Mouse (Mus musculus) adrenal gland, postnatal 4 days (tissue): ENCODE data around the gene Ifngr1. TPM values are rescaled to one million over a fixed set of nuclear protein-coding genes. Genes with fewer than 3 reads are reported as not detected.
"Not testable (repeated sequence)": the region's sequence is repeated elsewhere in the genome, so short reads cannot be mapped to it uniquely, and the experiment has no call there.

Experiments
- DNase-seq, 2 experiments: peaks; one replicate each; pipeline ENCODE4 v3.0.0; 2021 to 2022; ENCODE audit warnings: low spot score in 2 of 2, mixed read lengths in 2 of 2
- total RNA-seq, 2 experiments: library from RNA; stranded (reverse); gene quantifications; 2 replicates each; pipeline ENCODE4 v1.2.3; 2021

The Ifngr1 gene
- total RNA-seq, 2 experiments from 2014 or later = 46.5 to 48.2 TPM

DNA sequence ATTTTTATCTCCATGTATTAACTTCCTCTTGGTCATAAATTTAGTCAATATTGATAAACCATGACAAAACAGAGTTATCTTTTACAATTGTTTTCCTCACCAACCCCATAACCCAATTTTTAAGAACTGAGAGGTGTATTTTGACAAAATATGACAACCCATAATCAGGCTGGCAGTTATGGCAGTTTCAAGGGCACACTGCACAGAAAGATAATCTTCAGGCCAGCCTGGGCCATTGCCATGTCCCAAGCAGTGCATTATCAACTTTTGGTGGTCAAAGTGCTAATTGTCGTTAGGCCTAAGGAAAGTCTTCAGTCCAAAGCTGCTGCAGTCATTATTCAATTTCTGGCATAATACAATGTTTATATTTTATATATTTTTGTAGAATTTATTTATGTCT is 6.9 kb upstream of the Ifngr1 start:
- no peak for DNase-seq

DNA sequence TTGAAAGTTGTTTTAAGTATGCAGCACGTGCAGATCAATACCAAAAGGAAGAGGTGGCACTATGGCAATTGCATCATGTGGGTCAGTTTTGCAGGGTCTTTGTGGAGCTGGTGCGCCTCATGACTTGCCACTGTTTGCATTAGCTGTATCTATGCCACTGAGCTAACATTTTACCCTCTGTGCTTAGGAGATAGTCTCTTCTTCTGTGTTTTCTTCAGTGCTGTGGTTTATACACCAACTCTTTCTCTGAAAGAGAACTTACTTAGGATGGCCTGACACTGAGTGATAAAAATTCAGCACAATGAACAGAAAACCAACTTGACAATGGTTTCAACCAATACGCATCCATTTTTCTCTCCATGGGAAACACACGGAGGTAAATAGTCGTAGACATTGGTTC is 5.9 kb upstream of the Ifngr1 start:
- no peak for DNase-seq

DNA sequence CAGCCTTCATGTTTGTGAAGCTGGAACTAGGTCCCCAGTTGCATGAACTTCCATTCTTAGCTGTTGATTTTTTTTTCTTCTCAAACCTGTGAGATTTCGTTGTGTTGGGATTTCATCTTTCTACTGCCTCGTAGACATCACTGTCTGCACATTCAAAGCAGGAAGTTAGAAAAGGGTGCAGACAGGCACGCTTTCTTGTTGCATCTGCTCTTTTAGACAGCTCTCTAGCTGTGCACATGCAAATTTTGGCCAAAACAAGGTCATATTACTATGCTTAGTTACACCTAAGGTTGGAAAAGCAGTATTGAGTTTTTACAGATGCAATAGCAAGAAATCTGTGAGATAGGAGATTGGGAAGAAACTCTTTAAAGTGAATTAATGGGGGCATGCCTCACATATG is 4.5 kb upstream of the Ifngr1 start:
- no peak for DNase-seq

DNA sequence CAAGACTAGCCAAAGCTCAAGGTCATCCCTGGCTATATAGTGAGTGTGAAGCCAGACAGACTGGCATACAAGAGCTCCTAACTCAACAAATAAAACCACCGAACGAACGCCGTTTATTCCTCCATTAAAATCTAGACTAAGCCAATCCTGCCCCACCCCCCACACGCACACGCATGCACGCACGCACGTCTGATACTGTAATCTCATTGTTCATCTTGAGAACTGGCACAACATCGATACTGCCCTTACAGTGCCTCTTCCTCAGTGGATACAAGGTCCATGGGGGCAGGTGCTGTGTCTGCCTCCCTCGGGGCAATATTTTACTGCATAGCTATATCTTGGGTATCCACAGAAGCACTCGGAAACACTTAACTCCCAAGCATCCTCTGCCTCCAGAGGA is 2.1 kb upstream of the Ifngr1 start:
- DNase-seq = no peak

DNA sequence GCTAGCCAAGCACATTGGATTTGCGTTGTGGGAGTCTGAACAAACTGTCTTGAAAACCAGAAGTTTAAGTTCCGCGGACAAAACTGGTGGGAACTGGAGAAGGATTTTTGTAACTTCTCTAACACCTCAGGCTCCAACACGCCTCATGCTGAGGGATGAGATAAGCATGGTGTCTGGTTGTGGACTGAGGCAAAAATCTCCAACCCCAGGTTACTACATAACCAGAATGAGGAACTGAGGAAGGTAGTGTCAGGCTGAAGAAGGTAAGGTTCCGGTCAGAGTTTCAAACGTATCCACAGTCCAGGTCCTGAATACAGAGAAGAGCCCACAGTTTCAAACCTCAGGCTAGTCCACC is 486 bp upstream of the Ifngr1 start:
- no peak for DNase-seq

DNA sequence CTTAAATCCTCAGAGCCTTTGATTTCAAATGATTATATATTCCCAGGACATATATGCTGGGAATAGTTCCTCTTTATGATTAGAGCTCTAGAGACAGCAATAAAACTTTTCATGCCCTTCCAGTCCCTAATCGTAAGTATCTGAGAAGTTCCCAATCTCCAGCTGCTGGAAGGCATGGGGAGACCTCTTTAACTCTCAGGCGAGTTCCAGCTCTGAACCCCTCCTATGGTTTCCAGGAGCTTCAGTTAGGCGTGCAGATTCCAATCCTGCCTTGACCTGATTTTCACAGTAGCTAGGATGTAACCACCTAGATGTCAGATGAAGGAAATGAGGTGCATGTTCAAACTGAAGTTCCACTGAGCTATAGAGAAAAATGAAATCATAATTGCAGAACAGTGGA is 807 bp downstream of the Ifngr1 start:
- no peak for DNase-seq

DNA sequence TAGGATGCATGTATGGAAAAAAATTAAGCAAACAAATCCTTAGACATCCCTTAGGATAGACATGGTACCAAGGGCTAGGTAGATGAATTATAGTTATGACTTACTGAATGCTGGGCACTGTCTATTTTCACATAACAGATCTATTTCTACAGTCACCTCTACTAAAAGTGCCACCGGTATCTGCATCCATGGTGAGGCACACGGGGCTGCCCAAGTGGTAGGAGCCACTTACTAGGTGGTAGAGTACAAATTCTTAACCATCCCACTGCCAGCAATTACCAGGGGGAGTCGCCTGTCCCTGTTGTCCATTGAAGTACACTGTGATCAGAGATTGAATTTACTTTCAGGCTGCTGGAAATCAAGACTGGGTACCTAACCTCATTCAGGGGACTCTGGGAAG is 1.5 kb downstream of the Ifngr1 start:
- DNase-seq = no peak

DNA sequence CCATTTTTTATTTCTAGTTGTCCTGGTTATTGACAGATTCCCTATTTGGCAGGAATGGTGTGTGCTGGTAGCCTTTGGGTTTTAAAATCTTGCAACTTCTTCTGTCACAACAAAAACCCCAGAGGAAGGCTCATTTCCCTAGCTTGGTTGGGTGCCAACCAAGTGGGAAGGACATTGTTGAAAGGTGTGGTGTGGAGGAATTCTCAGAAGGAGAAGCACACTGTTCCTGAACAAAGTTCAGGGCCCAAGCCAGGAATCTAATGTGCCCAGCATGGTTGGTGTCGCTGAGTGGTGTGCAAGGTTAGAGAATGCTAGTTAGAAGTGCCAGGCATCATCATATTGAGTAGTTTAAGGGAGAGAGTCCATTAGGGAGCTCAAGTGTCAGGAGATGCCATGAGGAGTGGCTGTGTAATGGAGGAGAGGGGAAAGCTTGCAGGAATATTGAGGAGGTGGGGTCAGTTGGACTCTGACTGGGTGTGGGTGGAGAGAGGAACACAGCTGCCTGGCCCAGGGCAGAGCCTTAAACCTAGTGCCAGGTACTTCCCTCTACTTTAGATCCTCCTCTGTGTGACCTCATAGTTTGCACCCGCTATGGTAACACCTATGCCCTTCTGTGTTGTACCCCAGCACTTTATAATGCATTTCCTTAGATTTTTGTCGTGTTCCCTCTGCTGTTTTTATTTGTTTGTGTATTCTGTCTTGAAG is 2.6 kb downstream of the Ifngr1 start:
- no peak for DNase-seq

DNA sequence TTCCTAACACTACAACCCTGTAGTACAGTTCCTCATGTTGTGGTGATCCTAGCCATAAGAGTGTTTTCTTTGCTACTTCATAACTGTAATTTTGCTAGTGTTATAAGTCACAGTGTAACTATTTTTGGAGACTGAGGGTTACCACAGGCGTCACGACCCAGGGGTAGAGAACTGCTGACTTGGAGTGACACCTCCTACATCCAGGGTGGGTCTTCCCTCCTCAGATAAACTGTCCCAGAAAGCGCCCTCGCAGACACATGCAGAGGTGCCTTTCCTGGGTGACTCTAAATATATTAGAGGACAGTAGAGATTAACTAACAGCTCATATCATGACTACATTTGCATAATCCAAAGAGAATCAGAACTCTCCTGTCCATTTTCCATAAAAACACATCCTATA is 5.1 kb downstream of the Ifngr1 start:
- no peak for DNase-seq

DNA sequence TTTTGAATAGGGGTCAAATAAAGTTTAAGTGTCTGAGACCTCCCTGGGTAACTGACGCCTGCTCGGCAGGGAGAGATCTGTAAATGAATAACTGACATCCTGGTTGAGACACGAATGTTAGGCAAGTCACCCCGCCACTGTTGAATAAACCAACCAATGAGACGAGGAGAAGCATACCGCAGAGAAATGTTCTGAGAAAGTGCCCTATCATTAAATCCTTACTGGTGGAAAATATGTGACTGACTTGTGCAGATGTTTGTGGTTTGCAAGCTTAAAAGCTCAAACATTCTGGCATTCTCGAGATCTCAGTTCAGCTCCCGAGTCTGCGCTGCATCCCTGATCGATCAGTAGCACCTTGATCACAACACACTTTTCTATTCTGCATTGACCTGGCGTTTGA is 6.3 kb downstream of the Ifngr1 start:
- no peak for DNase-seq

DNA sequence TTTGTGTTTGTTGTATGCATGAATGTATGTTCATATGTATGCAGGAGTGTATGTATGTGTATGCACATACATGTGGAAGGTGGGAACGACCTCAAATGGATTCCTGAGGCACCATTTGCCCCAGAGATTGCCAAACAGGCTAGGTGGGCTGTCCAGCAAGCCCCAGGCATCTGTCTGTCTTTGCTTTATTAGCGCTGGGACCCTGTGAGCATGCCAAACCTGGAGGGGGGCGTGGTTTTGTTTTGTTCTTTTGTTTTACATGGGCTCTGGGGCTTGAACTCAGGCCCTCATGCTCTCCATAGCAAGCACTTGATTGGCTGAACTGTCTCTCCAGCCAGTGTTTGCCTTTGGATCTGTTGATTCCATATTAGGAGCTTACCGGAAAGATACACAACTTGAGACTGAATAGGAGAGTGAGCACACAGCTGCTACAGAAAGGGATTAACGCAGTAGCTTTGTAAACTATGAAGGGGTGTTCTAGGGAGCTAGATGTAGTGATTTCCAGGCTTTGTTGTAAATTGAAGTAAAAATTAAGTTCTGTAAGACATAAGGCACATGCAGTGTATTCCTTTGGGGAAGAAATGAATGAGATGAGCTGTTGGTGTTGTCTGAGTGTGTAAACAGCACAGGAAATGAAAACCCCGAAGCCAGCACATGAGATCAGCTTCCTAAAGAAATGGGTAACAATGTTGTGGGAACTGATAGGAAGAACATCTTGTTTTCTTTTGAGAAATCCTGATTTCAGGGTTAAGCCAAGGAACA is 7.8 kb downstream of the Ifngr1 start:
- no peak for DNase-seq

DNA sequence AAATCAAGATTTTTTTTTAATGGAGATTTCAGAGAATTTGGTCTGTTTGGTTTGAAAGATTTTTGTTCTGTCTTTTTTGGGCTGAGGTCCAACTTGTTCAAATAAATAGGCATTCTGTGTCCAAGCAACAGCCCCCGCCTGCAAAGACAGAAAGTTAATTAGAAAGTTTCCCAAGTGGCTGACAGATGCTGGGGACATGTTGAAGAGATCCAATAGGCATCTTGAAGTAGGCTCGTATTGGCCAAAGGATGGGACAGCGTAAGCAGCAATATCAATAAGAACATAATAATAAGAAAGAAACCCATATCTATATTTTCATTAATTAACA is 8.3 kb downstream of the Ifngr1 start:
- DNase-seq = no peak

DNA sequence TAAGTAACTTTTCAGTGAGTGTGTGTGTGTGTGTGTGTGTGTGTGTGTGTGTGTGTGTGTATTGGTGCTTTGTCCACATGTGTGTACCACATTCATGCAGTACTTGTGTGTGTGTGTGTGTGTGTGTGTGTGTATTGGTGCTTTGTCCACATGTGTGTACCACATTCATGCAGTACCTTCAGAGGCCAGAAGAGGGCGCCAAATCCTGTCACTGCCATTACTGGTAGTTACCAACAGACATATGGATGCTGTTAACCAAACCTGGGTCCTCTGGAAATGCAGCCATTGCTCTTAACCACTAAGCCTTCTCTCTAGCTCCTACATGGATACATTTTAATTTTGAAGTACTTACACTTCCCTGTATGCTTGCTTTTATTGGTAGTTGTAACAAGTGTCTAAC is 9.8 kb downstream of the Ifngr1 start:
- not testable (repeated sequence) for DNase-seq

DNA sequence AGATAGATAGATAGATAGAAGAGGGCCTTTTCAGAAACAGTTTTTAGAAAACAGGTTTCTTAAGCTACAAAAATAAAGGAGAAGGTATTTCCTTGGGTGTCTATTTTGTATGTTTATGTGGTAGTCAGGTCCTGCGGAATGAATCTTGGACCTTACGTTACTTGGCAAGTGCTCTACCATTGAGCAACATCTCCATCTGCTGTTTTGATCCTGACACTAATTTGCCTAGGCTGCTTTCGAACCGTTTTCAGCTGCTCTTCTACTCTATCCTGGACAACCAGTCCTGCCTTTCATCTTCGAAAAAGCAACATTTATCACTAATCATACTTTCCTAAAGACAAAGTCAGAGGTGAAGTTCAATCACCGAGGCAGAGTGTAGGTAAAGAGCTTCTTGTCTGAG is 11.5 kb downstream of the Ifngr1 start:
- DNase-seq = no peak

DNA sequence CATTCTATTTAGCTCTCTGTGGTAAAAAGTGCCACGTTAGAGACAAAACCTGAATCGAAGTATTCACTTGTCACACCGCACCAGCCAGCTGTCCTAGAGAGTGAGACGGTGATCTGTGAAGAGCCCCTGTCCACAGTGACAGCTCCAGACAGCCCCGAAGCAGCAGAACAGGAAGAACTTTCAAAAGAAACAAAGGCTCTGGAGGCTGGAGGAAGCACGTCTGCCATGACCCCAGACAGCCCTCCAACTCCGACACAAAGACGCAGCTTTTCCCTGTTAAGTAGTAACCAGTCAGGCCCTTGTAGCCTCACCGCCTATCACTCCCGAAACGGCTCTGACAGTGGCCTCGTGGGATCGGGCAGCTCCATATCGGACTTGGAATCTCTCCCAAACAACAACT is 17.4 kb downstream of the Ifngr1 start:
- no peak for DNase-seq

DNA sequence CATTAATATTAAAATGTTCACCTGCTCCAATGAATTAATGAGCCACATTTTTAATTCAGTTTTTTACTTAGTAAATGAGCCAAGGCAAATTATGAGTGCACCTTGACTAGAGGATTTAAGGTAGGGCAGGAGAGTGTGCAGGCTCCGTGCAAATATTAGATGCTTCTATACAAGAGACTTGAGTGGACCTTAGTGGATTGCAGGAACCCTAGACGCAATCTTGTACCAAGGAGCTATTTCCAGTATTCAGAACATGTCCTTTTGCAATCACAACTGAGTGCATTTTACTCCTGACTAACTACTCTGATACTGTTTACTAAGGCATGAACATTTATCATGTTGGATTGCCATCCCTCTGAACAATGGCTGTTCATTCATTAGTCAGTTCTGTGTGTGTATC is 19.9 kb downstream of the Ifngr1 start:
- DNase-seq = no peak

DNA sequence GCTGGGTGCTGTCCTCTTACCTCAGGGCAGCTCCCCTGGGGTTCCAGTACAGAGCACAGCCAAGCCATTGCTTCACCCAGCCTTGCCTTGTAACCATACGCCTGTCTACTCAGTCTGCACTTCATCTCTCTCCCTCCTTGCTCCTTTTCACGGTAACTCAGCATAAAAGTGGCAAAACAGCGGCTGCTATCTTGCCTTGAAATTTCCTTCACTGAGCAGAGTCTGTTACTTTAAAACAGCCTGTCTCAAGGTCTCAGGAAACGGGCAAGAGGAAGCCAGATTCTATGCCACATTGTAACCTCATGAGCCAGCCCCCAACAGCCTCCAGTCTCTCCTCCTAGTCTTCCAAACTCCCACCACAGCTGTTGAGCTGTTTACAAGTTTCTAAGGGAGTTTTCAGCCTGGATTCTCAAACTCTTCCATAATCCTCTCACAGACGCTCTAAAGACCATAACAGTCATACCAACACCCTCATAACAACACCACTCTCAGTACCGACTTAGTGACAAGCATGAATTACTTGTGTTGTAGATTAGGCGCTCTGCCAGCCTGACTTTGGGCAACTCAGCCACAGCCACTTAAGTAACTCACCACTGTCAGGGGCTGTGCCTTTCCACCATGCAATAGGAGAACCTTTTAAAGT is 21.5 kb downstream of the Ifngr1 start:
- DNase-seq = no peak

DNA sequence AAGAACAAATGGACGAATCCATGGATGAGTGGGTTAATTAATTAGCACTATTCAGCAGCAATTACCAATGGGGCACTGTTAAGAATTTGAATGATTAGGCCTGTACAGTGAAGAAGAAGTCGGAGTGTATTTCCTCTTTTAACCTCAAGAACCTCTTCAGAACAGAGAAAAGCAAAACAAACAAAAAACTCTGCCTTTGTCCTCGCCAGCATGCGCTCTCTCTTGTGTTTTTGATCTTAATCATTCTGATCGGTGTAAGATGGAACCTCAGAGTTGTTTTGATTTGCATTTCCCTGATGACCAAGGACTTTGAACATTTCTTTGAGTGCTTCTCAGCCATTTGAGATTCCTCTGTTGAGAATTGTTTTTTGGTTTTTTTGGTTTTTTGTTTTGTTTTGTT is 28.0 kb downstream of the Ifngr1 start:
- DNase-seq = no peak

DNA sequence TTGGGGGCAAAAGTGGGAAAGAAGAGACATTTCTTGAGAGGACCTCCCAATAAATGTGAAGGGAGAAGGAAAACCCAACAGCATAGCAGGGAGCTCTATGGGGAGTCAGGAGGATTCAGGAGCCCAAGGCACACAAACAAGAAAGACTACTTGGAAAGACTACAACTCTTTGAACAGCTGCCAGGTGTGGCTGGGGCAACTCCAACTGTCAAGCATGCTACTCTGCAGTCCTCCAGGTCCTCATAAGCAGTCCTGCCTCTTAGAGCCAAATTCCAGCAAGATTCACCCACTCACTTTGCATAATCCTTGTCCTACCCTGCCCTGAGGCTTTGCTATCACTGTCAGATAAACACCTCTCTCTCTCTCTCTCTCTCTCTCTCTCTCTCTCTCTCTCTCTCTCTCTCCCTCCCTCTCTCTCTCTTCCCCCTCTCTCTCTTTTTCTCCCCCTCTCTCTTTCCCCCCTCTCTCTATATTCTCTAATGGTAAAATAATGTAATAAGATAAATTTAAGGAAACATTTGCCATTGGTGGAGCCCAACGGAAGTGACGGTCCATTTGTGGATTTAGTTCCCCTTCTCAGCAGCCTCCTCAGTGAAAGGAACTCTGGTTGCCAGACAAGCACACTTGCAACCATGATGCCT is 29.8 kb downstream of the Ifngr1 start, which contains the start of gene Il22ra2:
Gene Il22ra2, plus strand, starts transcription at position 591 of the 641 bp plus-strand sequence.
- DNase-seq = no peak

DNA sequence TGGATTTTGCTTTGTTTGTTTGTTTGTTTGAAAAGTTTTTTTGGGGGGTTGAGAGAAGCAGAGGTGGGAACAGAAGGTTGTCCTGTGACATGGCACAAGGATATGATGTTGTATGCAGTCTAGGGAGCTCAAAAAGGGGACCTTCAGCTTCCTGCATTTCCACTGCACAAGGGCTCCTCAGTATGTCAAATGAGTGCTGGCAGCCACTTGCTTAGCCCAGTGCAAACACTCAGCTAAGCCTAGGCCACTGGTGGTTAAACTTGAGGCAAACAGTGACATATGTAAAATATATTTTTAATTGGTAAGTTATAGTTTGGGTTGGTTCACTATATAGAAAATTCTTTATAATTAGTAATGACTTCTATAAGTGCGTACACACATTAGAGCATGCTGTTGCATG is 32.9 kb downstream of the Ifngr1 start:
- DNase-seq = no peak

DNA sequence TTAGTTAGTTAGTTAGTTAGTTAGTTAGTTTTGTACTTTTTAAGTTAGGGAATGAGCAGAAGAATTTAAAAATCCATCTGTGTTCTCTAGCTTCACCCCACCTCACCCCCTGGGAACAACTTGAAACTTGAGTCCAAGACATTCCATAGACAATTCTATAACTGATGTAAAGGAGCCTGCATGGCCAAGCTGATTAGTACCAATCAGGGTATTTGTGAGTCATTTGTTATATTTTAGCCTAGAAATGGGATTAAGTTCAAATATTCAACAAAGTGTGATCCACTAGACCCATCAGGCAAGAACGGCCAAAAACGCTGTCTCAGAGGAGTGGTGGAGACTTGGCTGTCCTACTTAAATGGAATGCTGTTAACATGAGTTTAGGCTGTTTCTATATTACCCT is 35.6 kb downstream of the Ifngr1 start:
- no peak for DNase-seq

DNA sequence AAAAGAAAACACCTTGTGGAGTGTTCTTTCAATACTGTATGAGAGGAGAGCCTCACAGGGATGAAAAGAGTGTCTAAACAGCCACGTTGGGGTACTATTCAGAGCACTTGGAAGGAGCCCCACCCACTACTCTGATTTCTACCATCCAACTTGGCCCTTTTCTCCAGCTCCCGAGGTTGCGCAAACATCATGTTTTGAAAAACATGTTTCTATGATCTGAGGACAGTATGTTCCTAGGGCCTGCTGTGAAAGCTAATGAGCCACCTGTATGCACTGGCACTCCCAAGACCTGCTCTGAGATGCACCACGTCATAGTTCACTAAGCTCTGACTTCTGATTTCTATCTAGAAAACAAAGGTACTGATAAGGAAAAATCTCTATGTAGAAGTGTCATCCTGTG is 36.0 kb downstream of the Ifngr1 start:
- no peak for DNase-seq
